Mouse (Mus musculus) frontal cortex, postnatal 14 days (tissue): ENCODE results near the gene Gm10647.

Source experiments
- DNase-seq, 2 experiments: peaks; one replicate each; pipeline ENCODE4 v3.0.0; 2022; ENCODE audit warnings: low spot score in 2 of 2

Gene Gm10647

DNA sequence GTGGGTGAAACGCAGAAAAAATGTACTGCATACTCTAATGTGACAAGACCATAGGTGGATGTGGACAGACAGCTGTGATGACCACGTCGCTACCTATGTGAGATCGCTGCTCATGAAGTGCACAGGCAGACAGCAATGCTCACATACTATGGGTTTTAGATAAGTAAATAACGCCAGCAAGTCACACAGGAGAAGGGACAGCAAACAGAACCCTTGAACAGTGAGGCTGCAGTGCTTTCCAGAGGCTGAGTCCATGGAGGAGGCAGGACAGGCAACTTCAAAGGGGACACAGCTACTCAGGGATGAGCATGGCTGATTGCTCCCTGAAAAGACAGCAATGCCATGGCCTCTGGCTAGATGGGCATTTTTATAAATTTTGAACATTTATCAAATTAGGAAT lies 50.0 kb downstream of the Gm10647 start:
- no peak for DNase-seq
